Comparison of ENCODE assay signal across 8 mouse cellular contexts in genomic region chr12:76546383-76547276, GRCm38 (mm10). TPM values are rescaled to one million over a fixed set of nuclear protein-coding genes. Genes with fewer than 3 reads are reported as not detected.
DNase-seq lines count a peak whose midpoint lies in the region; ATAC-seq and TF ChIP-seq lines count a peak whose summit lies in the region.

No protein-coding gene starts in this region.

- H3K27ac ChIP-seq in liver, adult 2 months (replicated peaks; ENCODE audit: insufficient read depth, low read depth, low read length), result peak overlapping the region; percentile 91
- no peak overlapping the region for H3K27ac ChIP-seq in forebrain, embryonic 15.5 days (replicated peaks)
- peak overlapping the region; percentile 42; the same call in 1 of the 2 replicates for H3K27ac ChIP-seq in kidney, embryonic 14.5 days (ENCODE audit: low read depth, low read length)
- peak overlapping the region; percentile 39 for H3K27ac ChIP-seq in liver, embryonic 16.5 days (ENCODE audit: low read length)

- no peaks in the 10 kb centered on the region for H3K27me3 ChIP-seq in liver, adult 2 months (ENCODE audit: control insufficient read depth, insufficient read depth, low read length)
- 0 out of 2 replicates have a peak, but pooled peaks cover 9% of the 10 kb centered on the region for H3K27me3 ChIP-seq in forebrain, embryonic 15.5 days
- H3K27me3 ChIP-seq in kidney, embryonic 14.5 days (ENCODE audit: control insufficient read depth, insufficient read depth, low read length), result no peaks in the 10 kb centered on the region
- H3K27me3 ChIP-seq in liver, embryonic 16.5 days (ENCODE audit: control insufficient read depth, insufficient read depth, low read depth, low read length), result no peaks in the 10 kb centered on the region

- H3K36me3 ChIP-seq in liver, adult 2 months (ENCODE audit: control insufficient read depth, insufficient read depth, low read length), result no peaks in the 10 kb centered on the region
- H3K36me3 ChIP-seq in forebrain, embryonic 15.5 days, result no peaks in the 10 kb centered on the region
- no peaks in the 10 kb centered on the region for H3K36me3 ChIP-seq in kidney, embryonic 14.5 days (ENCODE audit: control insufficient read depth, insufficient read depth, low read length)
- H3K36me3 ChIP-seq in liver, embryonic 16.5 days (ENCODE audit: control insufficient read depth, insufficient read depth), result no peaks in the 10 kb centered on the region

- peak; percentile 66 for ATAC-seq in forebrain, embryonic 15.5 days (replicated peaks)
- 0 out of 2 replicates have a peak, but pooled peaks have one; percentile 7 for ATAC-seq in kidney, embryonic 14.5 days (ENCODE audit: low FRiP score, low TSS enrichment)
- ATAC-seq in liver, embryonic 16.5 days (ENCODE audit: low read depth), result no peak

- H3K9me3 ChIP-seq in forebrain, embryonic 15.5 days, result no peaks in the 10 kb centered on the region
- H3K9me3 ChIP-seq in kidney, embryonic 14.5 days (ENCODE audit: control insufficient read depth, low read length), result no peaks in the 10 kb centered on the region
- H3K9me3 ChIP-seq in liver, embryonic 16.5 days (replicated peaks; ENCODE audit: control insufficient read depth, low read length), result no peaks in the 10 kb centered on the region

- DNase-seq in liver, adult 2 months (ENCODE audit: extremely low read depth, low read depth, low spot score), result peak; percentile 75
- no peak for DNase-seq in liver
- DNase-seq in brain, adult 2 months (ENCODE audit: low read depth, low spot score), result peak; percentile 63
- DNase-seq in ovary, adult 18-20 months (ENCODE audit: low spot score), result no peak
- no peak for DNase-seq in thymus, adult 18-20 months

- no peak for TF ChIP-seq POLR2A in liver, adult 2 months (IDR thresholded peaks at IDR 0.05; ENCODE audit: extremely low read depth, insufficient read depth, low read length)

- H3K4me2 ChIP-seq in forebrain, embryonic 15.5 days (replicated peaks), result peak overlapping the region; percentile 37
- peak overlapping the region; percentile 36 for H3K4me2 ChIP-seq in kidney, embryonic 14.5 days (replicated peaks; ENCODE audit: low read depth, low read length)
- H3K4me2 ChIP-seq in liver, embryonic 16.5 days (ENCODE audit: low read depth, low read length), result 0 out of 2 replicates have a peak overlapping the region, but pooled peaks have one; percentile 14

- TF ChIP-seq CTCF in liver, adult 2 months (IDR thresholded peaks at IDR 0.05; ENCODE audit: low read depth, low read length), result no peak

- H3K4me1 ChIP-seq in liver, adult 2 months (ENCODE audit: control insufficient read depth, insufficient read depth, low read length), result peaks cover 38% of the 10 kb centered on the region
- peaks cover 18% of the 10 kb centered on the region for H3K4me1 ChIP-seq in forebrain, embryonic 15.5 days
- peaks cover 41% of the 10 kb centered on the region for H3K4me1 ChIP-seq in kidney, embryonic 14.5 days (ENCODE audit: control insufficient read depth, insufficient read depth, low read length)
- peaks cover 23% of the 10 kb centered on the region for H3K4me1 ChIP-seq in liver, embryonic 16.5 days (ENCODE audit: control insufficient read depth, low read depth, low read length)

- peak overlapping the region; percentile 46 for H3K4me3 ChIP-seq in liver, adult 2 months (ENCODE audit: insufficient read depth, low read depth, low read length)
- H3K4me3 ChIP-seq in forebrain, embryonic 15.5 days, result peak overlapping the region; percentile 12; the same call in 1 of the 2 replicates
- H3K4me3 ChIP-seq in kidney, embryonic 14.5 days (ENCODE audit: low read length), result peak overlapping the region; percentile 19; the same call in 1 of the 2 replicates
- H3K4me3 ChIP-seq in liver, embryonic 16.5 days (ENCODE audit: low read depth, low read length), result no peak overlapping the region

- peaks cover 48% of the 10 kb centered on the region for H3K79me2 ChIP-seq in liver, adult 2 months (ENCODE audit: control insufficient read depth, insufficient read depth, low read length)

- whole genome bisulfite sequencing in liver, adult 2 months, result 13% methylated on average over 28 of the region's 28 CpGs
- WGBS in forebrain, embryonic 15.5 days, result 9% methylated on average over 28 of the region's 28 CpGs
- 10% methylated on average over 28 of the region's 28 CpGs for WGBS in kidney, embryonic 14.5 days
- 31% methylated on average over 28 of the region's 28 CpGs for WGBS in liver, embryonic 16.5 days (ENCODE audit: insufficient replicate concordance)

- H3K9ac ChIP-seq in liver, adult 2 months (ENCODE audit: low read depth, low read length), result peak overlapping the region; percentile 71
- H3K9ac ChIP-seq in forebrain, embryonic 15.5 days (replicated peaks), result no peak overlapping the region
- H3K9ac ChIP-seq in kidney, embryonic 14.5 days (ENCODE audit: low read depth, low read length), result peak overlapping the region; percentile 28; the same call in 1 of the 2 replicates
- no peak overlapping the region for H3K9ac ChIP-seq in liver, embryonic 16.5 days (ENCODE audit: low read depth, low read length)

RNA-seq across cellular contexts. Expression of gene Plekhg3, which starts 15.9 kb away (rescaled TPM):
- total RNA-seq in liver, adult 2 months (2014; rRNA removed), result 16.5 and 27.0 TPM in 2 replicates
- polyA plus RNA-seq in liver, adult 2 months (2012; rRNA removed), result 12.5 and 17.1 TPM in 2 replicates
- polyA plus RNA-seq in forebrain, embryonic 15.5 days (2015; fragmentation: Nextera tagmentation; extraction: Ambion mirVana), result 0.79 and 1.2 TPM in 2 replicates
- 7.9 and 15.1 TPM in 2 replicates for polyA plus RNA-seq in kidney, embryonic 14.5 days (2014; fragmentation: Nextera tagmentation; extraction: Ambion mirVana)
- 4.2 and 5.5 TPM in 2 replicates for polyA plus RNA-seq in liver, embryonic 16.5 days (2015; fragmentation: Nextera tagmentation; extraction: Ambion mirVana)

Comparison
In these comparisons a context has a peak if more than half of its experiments do, and no peak if none do; other contexts are left out.
1. DNase-seq: peak in liver, adult 2 months (single experiment) and brain, adult 2 months (single experiment); none in liver (single experiment), ovary, adult 18-20 months (single experiment) and thymus, adult 18-20 months (0 of 2).
2. H3K9ac ChIP-seq: peak in liver, adult 2 months (single experiment) and kidney, embryonic 14.5 days (single experiment); none in forebrain, embryonic 15.5 days (single experiment) and liver, embryonic 16.5 days (single experiment).
3. Peak in every context shown above with its lines, with median percentiles within 50 percentile points of each other: H3K4me2 ChIP-seq.